Mouse (Mus musculus): Measurements from ENCODE around the gene Srp68. TPM values are rescaled to one million over a fixed set of nuclear protein-coding genes. Genes with fewer than 3 reads are reported as not detected.

Gene Srp68
- polyA plus RNA-seq, 1 experiment, result 83.0 TPM

- peaks cover 9% of the 10 kb centered on the region for H3K79me2 ChIP-seq (ENCODE audit: control insufficient read depth, insufficient read depth)
- no peaks in the 10 kb centered on the region for H3K27me3 ChIP-seq (ENCODE audit: control insufficient read depth, insufficient read depth, insufficient read length)
- TF ChIP-seq E2F4 (IDR thresholded peaks at IDR 0.05; ENCODE audit: insufficient read depth) (no peak), MAX (IDR thresholded peaks at IDR 0.05; ENCODE audit: low read depth) (no peak), POLR2AphosphoS2 (IDR thresholded peaks at IDR 0.05; ENCODE audit: insufficient read length, low read depth) (no peak), TCF12 (IDR thresholded peaks at IDR 0.05; ENCODE audit: insufficient read depth, poor library complexity, severe bottlenecking) (no peak), POLR2A (IDR thresholded peaks at IDR 0.05; ENCODE audit: insufficient read length, low read depth) (no peak), TCF3 (IDR thresholded peaks at IDR 0.05; ENCODE audit: insufficient read length, low read depth) (no peak), USF1 (IDR thresholded peaks at IDR 0.05; ENCODE audit: low read depth) (no peak), CEBPB (IDR thresholded peaks at IDR 0.05; ENCODE audit: insufficient read depth, poor library complexity, severe bottlenecking) (no peak), REST (IDR thresholded peaks at IDR 0.05; ENCODE audit: insufficient read depth, insufficient read length) (no peak), MYOG (IDR thresholded peaks at IDR 0.05; ENCODE audit: control insufficient read depth in 1 of 3, insufficient read depth in 1 of 3, insufficient read length in 2 of 3, low read depth in 2 of 3) (no peak)
- no peak overlapping the region for H3ac ChIP-seq (ENCODE audit: control insufficient read depth, insufficient read length)
- no peak overlapping the region for H3K4me3 ChIP-seq
- peaks cover 11% of the 10 kb centered on the region for H3K36me3 ChIP-seq (ENCODE audit: control insufficient read depth, insufficient read depth)
- H3K4me2 ChIP-seq (ENCODE audit: low read depth), result no peak overlapping the region
Measured at GRCm38 (mm10) chr11:116253076-116253600, 20.9 kb downstream of the Srp68 start.

DNA sequence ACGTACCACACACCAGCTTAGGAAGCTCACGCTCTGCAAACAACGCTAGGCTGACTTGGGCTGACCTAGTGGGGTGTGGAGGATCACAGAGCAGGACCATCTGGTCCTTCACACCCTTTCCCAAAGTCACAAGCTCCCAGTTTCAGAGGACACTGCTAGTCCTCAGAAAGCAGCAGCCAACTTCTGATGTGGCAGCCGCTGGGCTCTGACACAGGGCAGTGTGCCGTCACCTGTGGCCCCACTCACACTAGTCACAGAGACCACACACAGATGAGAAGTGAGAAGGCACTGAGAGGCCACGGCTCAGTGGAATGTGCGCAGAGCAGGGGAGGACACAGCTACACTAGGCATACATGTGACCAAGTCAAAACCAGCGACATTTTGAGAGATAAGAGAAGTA is 23.1 kb downstream of the Srp68 start:
- Histone ChIP-seq H3ac (ENCODE audit: control insufficient read depth, insufficient read length) (no peak overlapping the region), H3K79me2 (ENCODE audit: control insufficient read depth, insufficient read depth) (no peaks in the 10 kb centered on the region), H3K4me2 (ENCODE audit: low read depth) (no peak overlapping the region), H3K36me3 (ENCODE audit: control insufficient read depth, insufficient read depth) (peaks cover 23% of the 10 kb centered on the region), H3K27me3 (ENCODE audit: control insufficient read depth, insufficient read depth, insufficient read length) (no peaks in the 10 kb centered on the region), H3K4me3 (no peak overlapping the region)
- peak in 2 of 3 experiments; percentile 59 to 77 for TF ChIP-seq MYOG (IDR thresholded peaks at IDR 0.05; ENCODE audit: control insufficient read depth in 1 of 3, insufficient read depth in 1 of 3, insufficient read length in 2 of 3, low read depth in 2 of 3)
- no peak for TF ChIP-seq POLR2AphosphoS2 (IDR thresholded peaks at IDR 0.05; ENCODE audit: insufficient read length, low read depth)
- TF ChIP-seq TCF3 (IDR thresholded peaks at IDR 0.05; ENCODE audit: insufficient read length, low read depth), result peak; percentile 16
- peak in 2 of 3 experiments; percentile 55 to 60 for TF ChIP-seq MYOD1 (IDR thresholded peaks at IDR 0.05; ENCODE audit: control insufficient read depth in 1 of 3, insufficient read length in 2 of 3, low read depth in 2 of 3)
- no peak for TF ChIP-seq SRF (IDR thresholded peaks at IDR 0.05; ENCODE audit: control insufficient read depth, insufficient read length, low read depth)
- no peak for TF ChIP-seq E2F4 (IDR thresholded peaks at IDR 0.05; ENCODE audit: insufficient read depth)
- TF ChIP-seq MAX (IDR thresholded peaks at IDR 0.05; ENCODE audit: low read depth), result no peak
- TF ChIP-seq USF1 (IDR thresholded peaks at IDR 0.05; ENCODE audit: low read depth), result no peak
- TF ChIP-seq REST (IDR thresholded peaks at IDR 0.05; ENCODE audit: insufficient read depth, insufficient read length), result no peak
- TF ChIP-seq TCF12 (IDR thresholded peaks at IDR 0.05; ENCODE audit: insufficient read depth, poor library complexity, severe bottlenecking), result no peak

DNA sequence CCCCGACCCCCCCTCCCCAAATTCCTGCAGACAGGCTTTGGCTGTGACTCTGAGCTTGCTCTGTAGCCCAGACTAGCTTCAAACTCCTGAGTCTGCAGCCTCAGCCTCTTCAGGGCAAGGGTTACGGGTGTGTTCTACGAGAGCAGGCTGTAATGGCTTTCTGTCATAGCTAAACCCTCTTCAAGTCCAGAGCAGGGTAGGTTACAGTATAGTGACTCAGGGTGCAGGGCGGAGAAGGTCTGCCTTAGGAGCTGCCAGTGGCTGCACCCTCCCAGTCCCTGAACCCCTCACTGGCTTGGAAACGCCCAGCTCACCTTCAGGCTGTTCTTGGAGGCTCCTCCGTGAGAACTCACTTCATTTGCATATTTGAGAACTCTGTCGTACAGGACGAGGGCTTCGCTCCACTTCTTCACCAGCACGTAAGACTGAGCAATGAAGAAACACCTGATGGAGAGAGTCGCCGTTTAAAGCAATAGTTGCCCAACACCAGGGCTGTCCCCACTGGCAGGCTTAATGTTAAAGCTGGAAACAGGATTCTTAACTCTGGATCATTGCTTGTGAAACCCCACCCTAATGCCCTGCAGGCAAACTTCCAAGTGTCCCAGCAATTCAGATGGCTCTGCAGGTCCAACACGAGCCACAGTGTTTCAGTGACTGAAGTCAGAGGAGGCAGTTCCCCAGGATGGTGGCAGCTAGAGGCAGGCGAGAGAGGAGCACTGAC is 26.4 kb downstream of the Srp68 start:
- H3K27me3 ChIP-seq (ENCODE audit: control insufficient read depth, insufficient read depth, insufficient read length), result no peaks in the 10 kb centered on the region
- H3K79me2 ChIP-seq (ENCODE audit: control insufficient read depth, insufficient read depth), result no peaks in the 10 kb centered on the region
- no peak overlapping the region for H3K4me2 ChIP-seq (ENCODE audit: low read depth)
- H3K36me3 ChIP-seq (ENCODE audit: control insufficient read depth, insufficient read depth), result peaks cover 29% of the 10 kb centered on the region
- no peak overlapping the region for H3K4me3 ChIP-seq
- H3ac ChIP-seq (ENCODE audit: control insufficient read depth, insufficient read length), result no peak overlapping the region
- TF ChIP-seq USF1 (IDR thresholded peaks at IDR 0.05; ENCODE audit: low read depth) (no peak), SRF (IDR thresholded peaks at IDR 0.05; ENCODE audit: control insufficient read depth, insufficient read length, low read depth) (no peak), MAX (IDR thresholded peaks at IDR 0.05; ENCODE audit: low read depth) (no peak), REST (IDR thresholded peaks at IDR 0.05; ENCODE audit: insufficient read depth, insufficient read length) (no peak), TCF12 (IDR thresholded peaks at IDR 0.05; ENCODE audit: insufficient read depth, poor library complexity, severe bottlenecking) (no peak), MYOG (IDR thresholded peaks at IDR 0.05; ENCODE audit: control insufficient read depth in 1 of 3, insufficient read depth in 1 of 3, insufficient read length in 2 of 3, low read depth in 2 of 3) (no peak), TCF3 (IDR thresholded peaks at IDR 0.05; ENCODE audit: insufficient read length, low read depth) (no peak), MYOD1 (IDR thresholded peaks at IDR 0.05; ENCODE audit: control insufficient read depth in 1 of 3, insufficient read length in 2 of 3, low read depth in 2 of 3) (no peak), POLR2A (IDR thresholded peaks at IDR 0.05; ENCODE audit: insufficient read length, low read depth) (no peak), CEBPB (IDR thresholded peaks at IDR 0.05; ENCODE audit: insufficient read depth, poor library complexity, severe bottlenecking) (no peak), E2F4 (IDR thresholded peaks at IDR 0.05; ENCODE audit: insufficient read depth) (no peak), POLR2AphosphoS2 (IDR thresholded peaks at IDR 0.05; ENCODE audit: insufficient read length, low read depth) (no peak)

GRCm38 (mm10) chr11:116245616-116246015 is 28.4 kb downstream of the Srp68 start:
- Histone ChIP-seq H3K36me3 (ENCODE audit: control insufficient read depth, insufficient read depth) (peaks cover 24% of the 10 kb centered on the region), H3K4me2 (ENCODE audit: low read depth) (no peak overlapping the region), H3K27me3 (ENCODE audit: control insufficient read depth, insufficient read depth, insufficient read length) (no peaks in the 10 kb centered on the region), H3ac (ENCODE audit: control insufficient read depth, insufficient read length) (no peak overlapping the region), H3K79me2 (ENCODE audit: control insufficient read depth, insufficient read depth) (no peaks in the 10 kb centered on the region), H3K4me3 (no peak overlapping the region)
- TF ChIP-seq E2F4 (IDR thresholded peaks at IDR 0.05; ENCODE audit: insufficient read depth) (no peak), MYOD1 (IDR thresholded peaks at IDR 0.05; ENCODE audit: control insufficient read depth in 1 of 3, insufficient read length in 2 of 3, low read depth in 2 of 3) (no peak), TCF3 (IDR thresholded peaks at IDR 0.05; ENCODE audit: insufficient read length, low read depth) (no peak), POLR2AphosphoS2 (IDR thresholded peaks at IDR 0.05; ENCODE audit: insufficient read length, low read depth) (no peak), SRF (IDR thresholded peaks at IDR 0.05; ENCODE audit: control insufficient read depth, insufficient read length, low read depth) (no peak), POLR2A (IDR thresholded peaks at IDR 0.05; ENCODE audit: insufficient read length, low read depth) (no peak), USF1 (IDR thresholded peaks at IDR 0.05; ENCODE audit: low read depth) (no peak), CEBPB (IDR thresholded peaks at IDR 0.05; ENCODE audit: insufficient read depth, poor library complexity, severe bottlenecking) (no peak), MAX (IDR thresholded peaks at IDR 0.05; ENCODE audit: low read depth) (no peak), REST (IDR thresholded peaks at IDR 0.05; ENCODE audit: insufficient read depth, insufficient read length) (no peak), TCF12 (IDR thresholded peaks at IDR 0.05; ENCODE audit: insufficient read depth, poor library complexity, severe bottlenecking) (no peak), MYOG (IDR thresholded peaks at IDR 0.05; ENCODE audit: control insufficient read depth in 1 of 3, insufficient read depth in 1 of 3, insufficient read length in 2 of 3, low read depth in 2 of 3) (no peak)
